Mouse (Mus musculus) small intestine, adult 2 months (tissue): ENCODE results near the gene Uchl3. TPM values are rescaled to one million over a fixed set of nuclear protein-coding genes. Genes with fewer than 3 reads are reported as not detected.

Experiments
- H3K27ac ChIP-seq: fragments of 200-500 bp; 2 replicates; pipeline ENCODE4 v1.5.1; 2012; ENCODE audit warnings: low read depth, low read length, control low read depth, inconsistent platforms; ENCODE audit not compliant: insufficient read depth
- H3K27me3 ChIP-seq: fragments of 200-500 bp; 2 replicates; pipeline ENCODE4 v1.6.1; 2012; ENCODE audit warnings: mild to moderate bottlenecking, moderate library complexity, low read length, inconsistent platforms; ENCODE audit not compliant: control insufficient read depth, insufficient read depth
- H3K36me3 ChIP-seq: fragments of 200-500 bp; 2 replicates; pipeline ENCODE4 v1.6.1; 2012; ENCODE audit warnings: mild to moderate bottlenecking, low read length, control low read depth, inconsistent platforms; ENCODE audit not compliant: control insufficient read depth, insufficient read depth
- H3K4me1 ChIP-seq: fragments of 200-500 bp; 2 replicates; pipeline ENCODE4 v1.6.1; 2012; ENCODE audit warnings: low read length, inconsistent platforms, mixed read lengths; ENCODE audit not compliant: control insufficient read depth, insufficient read depth, insufficient read length
- H3K4me3 ChIP-seq: fragments of 200-500 bp; 2 replicates; pipeline ENCODE4 v1.5.1; 2012; ENCODE audit warnings: low read depth, mild to moderate bottlenecking, control low read depth, inconsistent platforms, low read length, moderate library complexity
- CTCF ChIP-seq: fragments of 200-500 bp; IDR thresholded peaks from 2 replicates; pipeline ENCODE4 v1.5.1; 2012; ENCODE audit warnings: low read depth, mild to moderate bottlenecking, control low read depth, inconsistent platforms, low read length, moderate library complexity, mixed read lengths; ENCODE audit not compliant: insufficient replicate concordance, insufficient read length; ENCODE audit errors: extremely low read depth
- POLR2A ChIP-seq: fragments of 200-500 bp; IDR thresholded peaks from 2 replicates; pipeline ENCODE4 v1.6.1; 2012; ENCODE audit warnings: low read depth, mild to moderate bottlenecking, control low read depth, inconsistent platforms, low read length, moderate library complexity
- WGBS: fragments of 180-500 bp; shearing (Covaris S2); methylation state at CpG from one replicate; pipeline ENCODE4 v1.1.7; 2018; 5-methylcytosine and 5-hydroxymethylcytosine counted together
- polyA plus RNA-seq: library from polyadenylated mRNA; depleted of rRNA; stranded (reverse); fragments of >200 nt; gene quantifications from 2 replicates; pipeline ENCODE4 v1.2.3, GENCODE M21; 2012; rRNA removed

Uchl3 gene
- polyA plus RNA-seq, 1 experiment = 10.1 TPM

DNA sequence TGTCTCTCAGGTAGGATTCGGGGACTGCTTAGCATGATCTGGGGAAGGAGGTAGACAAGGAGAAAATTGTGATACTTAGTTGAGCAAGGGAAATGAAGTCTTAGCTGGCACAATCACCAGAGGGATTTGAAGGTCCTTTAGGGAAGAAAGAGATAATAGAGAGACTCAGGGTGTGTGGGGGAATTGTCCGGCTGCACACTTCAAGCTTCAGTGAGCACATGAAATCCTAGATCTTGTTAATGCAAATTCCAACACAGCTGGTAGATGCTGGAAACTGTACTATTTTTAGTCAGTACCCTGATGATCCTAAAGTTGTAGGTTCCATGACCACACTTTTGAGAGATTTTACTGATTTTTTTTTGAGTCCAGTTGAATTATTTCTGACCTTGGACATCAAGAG, 60.6 kb downstream of the Uchl3 start:
- TF ChIP-seq CTCF (no peak), POLR2A (no peak)
- H3K4me3 ChIP-seq = no peak overlapping the region
- H3K27ac ChIP-seq = no peak overlapping the region
- no peaks in the 10 kb centered on the region for H3K36me3 ChIP-seq
- H3K4me1 ChIP-seq = no peaks in the 10 kb centered on the region
- H3K27me3 ChIP-seq = no peaks in the 10 kb centered on the region
- WGBS = 83% methylated on average over 2 of the region's 2 CpGs

GRCm38 (mm10) chr14:101729237-101729971, 75.6 kb downstream of the Uchl3 start, which contains the start of the genes Gm9922 and Lmo7:
Gene Gm9922 (minus strand): TSS chr14:101729814.
Gene Lmo7 (plus strand): TSS chr14:101729957.
- H3K4me1 ChIP-seq = peaks cover 6% of the 10 kb centered on the region; the same call in 1 of the 2 replicates
- H3K27me3 ChIP-seq = peaks cover 18% of the 10 kb centered on the region
- no peaks in the 10 kb centered on the region for H3K36me3 ChIP-seq
- H3K4me3 ChIP-seq = peak within 1 kb of the TSS; percentile 78
- under 1% methylated on average over 51 of the region's 51 CpGs for WGBS
- H3K27ac ChIP-seq = no peak within 1 kb of the TSS
- TF ChIP-seq CTCF = no peak
- no peak for TF ChIP-seq POLR2A

DNA sequence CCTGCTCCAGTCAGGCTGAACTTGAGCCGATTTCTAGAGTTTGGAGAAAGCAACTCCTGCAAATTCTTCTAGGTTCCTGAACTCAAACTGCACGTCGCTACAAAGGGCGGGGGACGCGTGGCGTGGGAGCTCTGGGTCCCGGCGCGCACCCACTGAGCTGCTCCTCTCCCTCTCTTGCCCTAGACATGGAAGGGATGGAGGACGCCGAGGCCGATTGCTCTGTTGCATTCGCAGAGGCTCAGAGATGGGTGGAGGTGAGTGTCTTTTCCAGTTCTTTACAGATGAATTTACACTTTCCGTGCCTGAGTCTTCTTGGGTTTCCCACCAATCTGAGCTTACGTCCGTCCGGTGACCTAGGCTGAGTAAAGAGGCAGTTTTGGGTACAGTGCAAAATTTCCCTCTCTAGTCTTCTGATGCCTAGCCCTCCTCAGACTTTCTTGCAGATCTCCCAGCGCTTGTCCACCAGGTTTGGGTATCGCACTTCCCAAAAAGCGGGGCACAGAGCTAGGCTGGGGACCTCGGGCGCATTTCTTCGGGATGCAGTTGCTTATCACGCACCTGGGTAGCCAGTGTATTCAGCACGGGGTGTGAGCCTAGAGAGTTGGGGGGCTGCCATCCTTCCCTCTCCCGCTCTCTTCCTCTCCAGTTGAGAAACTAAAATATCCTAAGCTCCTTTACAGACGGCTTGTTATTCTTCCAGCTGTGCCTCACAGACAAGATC, 76.4 kb downstream of the Uchl3 start:
- TF ChIP-seq POLR2A = no peak
- TF ChIP-seq CTCF = no peak
- 3% methylated on average over 28 of the region's 28 CpGs for WGBS
- H3K27me3 ChIP-seq = peaks cover 18% of the 10 kb centered on the region
- peak overlapping the region; percentile 78 for H3K4me3 ChIP-seq
- H3K27ac ChIP-seq = no peak overlapping the region
- peaks cover 6% of the 10 kb centered on the region; the same call in 1 of the 2 replicates for H3K4me1 ChIP-seq
- no peaks in the 10 kb centered on the region for H3K36me3 ChIP-seq

DNA sequence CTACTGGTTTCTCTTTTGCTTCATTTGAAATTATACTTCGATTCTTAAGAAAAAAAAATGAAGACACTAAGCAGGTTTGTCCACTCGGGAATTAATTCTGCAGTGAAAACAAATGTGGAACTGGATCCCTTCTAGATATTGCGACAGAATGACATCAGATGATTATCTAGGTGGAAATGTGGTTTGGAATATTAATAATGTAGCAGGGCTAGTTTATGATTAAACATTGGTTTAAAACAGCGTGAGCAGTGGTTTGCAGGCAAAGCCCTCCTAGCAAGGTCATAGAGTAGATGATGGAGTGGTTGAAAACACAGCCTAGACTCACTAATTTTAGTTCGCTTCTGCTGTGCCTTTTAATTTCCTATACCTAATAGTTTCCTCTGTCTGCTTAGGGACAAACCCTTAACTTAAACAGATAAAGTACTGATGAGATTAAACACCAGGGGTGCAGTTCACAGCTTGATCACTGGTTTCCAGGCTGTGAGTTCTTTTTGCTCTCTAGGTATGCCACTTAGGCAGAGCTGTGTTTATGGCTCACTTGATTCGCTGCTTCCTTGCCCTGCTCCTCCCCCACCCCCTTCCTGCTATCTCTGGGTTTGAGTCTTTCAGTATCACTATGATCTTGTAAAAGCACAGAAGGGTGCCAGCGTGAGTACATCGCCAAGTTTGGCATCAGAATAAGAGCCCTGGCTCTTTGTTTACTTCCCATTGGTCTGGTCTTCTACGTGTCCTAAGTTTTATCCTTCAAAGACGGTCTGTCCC, 80.0 kb downstream of the Uchl3 start:
- whole genome bisulfite sequencing = 24% methylated on average over 10 of the region's 10 CpGs
- no peaks in the 10 kb centered on the region for H3K36me3 ChIP-seq
- peaks cover 18% of the 10 kb centered on the region for H3K27me3 ChIP-seq
- H3K27ac ChIP-seq = no peak overlapping the region
- TF ChIP-seq POLR2A = no peak
- TF ChIP-seq CTCF = no peak
- peaks cover 6% of the 10 kb centered on the region; the same call in 1 of the 2 replicates for H3K4me1 ChIP-seq
- no peak overlapping the region for H3K4me3 ChIP-seq

- no peaks in the 10 kb centered on the region for H3K36me3 ChIP-seq
- TF ChIP-seq CTCF = no peak
- TF ChIP-seq POLR2A = no peak
- WGBS = 76% methylated on average over 4 of the region's 4 CpGs
- no peaks in the 10 kb centered on the region for H3K27me3 ChIP-seq
- H3K27ac ChIP-seq = no peak overlapping the region
- no peak overlapping the region for H3K4me3 ChIP-seq
- no peaks in the 10 kb centered on the region for H3K4me1 ChIP-seq
Measured at GRCm38 (mm10) chr14:101737501-101737900, 83.7 kb downstream of the Uchl3 start.

Other genes with a start within 250 kb of the Uchl3 start
- 1.3 and 1.9 TPM in 2 replicates for gene Tbc1d4, start 44.8 kb upstream of the Uchl3 start, polyA plus RNA-seq
- 5.4 and 9.2 TPM in 2 replicates for gene Commd6, start 13.3 kb upstream of the Uchl3 start, polyA plus RNA-seq
- 0.57 and 0.74 TPM in 2 replicates for gene Gm9922, start 75.8 kb downstream of the Uchl3 start, polyA plus RNA-seq
- gene Lmo7, start 76.0 kb downstream of the Uchl3 start, polyA plus RNA-seq = 47.4 and 164 TPM in 2 replicates